ENCODE assay signal across 8 mouse cellular contexts in the genomic region with DNA sequence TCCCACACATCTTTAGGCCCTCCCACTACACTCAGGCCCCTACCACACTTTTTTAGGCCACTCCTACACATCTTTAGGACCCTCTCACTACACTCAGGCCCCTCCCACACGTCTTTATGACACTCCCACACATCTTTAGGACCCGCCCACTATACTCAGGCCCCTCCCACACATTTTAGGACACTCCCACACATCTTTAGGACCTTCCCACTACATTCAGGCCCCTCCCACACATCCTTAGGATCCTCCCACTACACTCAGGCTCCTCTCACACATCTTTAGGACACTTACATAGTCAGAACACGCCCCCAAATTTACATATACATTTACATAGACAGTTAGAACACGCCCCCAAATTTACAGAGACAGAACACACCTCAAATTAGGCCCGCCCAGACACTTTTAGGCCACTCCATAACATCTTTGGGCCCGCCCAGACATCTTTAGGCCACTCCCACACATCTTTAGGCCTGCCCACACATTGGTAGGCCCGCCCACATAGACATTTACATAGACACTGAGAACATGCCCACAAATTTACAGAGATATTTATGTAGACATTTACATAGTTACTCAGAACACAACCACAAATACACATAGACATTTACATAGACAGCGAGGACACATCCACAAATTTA.
DNase-seq lines count a peak whose midpoint lies in the region; ATAC-seq and TF ChIP-seq lines count a peak whose summit lies in the region.

No protein-coding gene starts in this region.

- no peak overlapping the region for H3K4me3 ChIP-seq in thymus, adult 2 months (ENCODE audit: control insufficient read depth, insufficient read depth, low read length)
- H3K4me3 ChIP-seq in heart, embryonic 16.5 days (ENCODE audit: low read length) = peak overlapping the region; percentile 84
- H3K4me3 ChIP-seq in limb, embryonic 13.5 days = peak overlapping the region; percentile 67
- H3K4me3 ChIP-seq in neural tube, embryonic 14.5 days (ENCODE audit: low read depth, low read length) = peak overlapping the region; percentile 60

- H3K4me2 ChIP-seq in heart, embryonic 16.5 days (ENCODE audit: low read depth, low read length) = peak overlapping the region; percentile 72
- peak overlapping the region; percentile 60 for H3K4me2 ChIP-seq in limb, embryonic 13.5 days (replicated peaks)
- peak overlapping the region; percentile 49; the same call in 1 of the 2 replicates for H3K4me2 ChIP-seq in neural tube, embryonic 14.5 days (ENCODE audit: low read depth, low read length)

- H3K27ac ChIP-seq in thymus, adult 2 months (ENCODE audit: control insufficient read depth, insufficient read depth, low read length) = no peak overlapping the region
- H3K27ac ChIP-seq in heart, embryonic 16.5 days (ENCODE audit: low read length) = peak overlapping the region; percentile 96; the same call in 1 of the 2 replicates
- peak overlapping the region; percentile 97; the same call in 1 of the 2 replicates for H3K27ac ChIP-seq in limb, embryonic 13.5 days
- peak overlapping the region; percentile 97; the same call in 1 of the 2 replicates for H3K27ac ChIP-seq in neural tube, embryonic 14.5 days (ENCODE audit: low read depth, low read length)

- H3K9me3 ChIP-seq in heart, embryonic 16.5 days (replicated peaks; ENCODE audit: control insufficient read depth, low read length) = peaks cover 11% of the 10 kb centered on the region; the same call in 1 of the 2 replicates
- peaks cover 4% of the 10 kb centered on the region; the same call in 1 of the 2 replicates for H3K9me3 ChIP-seq in limb, embryonic 13.5 days
- H3K9me3 ChIP-seq in neural tube, embryonic 14.5 days (ENCODE audit: control insufficient read depth, low read length) = no peaks in the 10 kb centered on the region

- H3K27me3 ChIP-seq in thymus, adult 2 months (ENCODE audit: control insufficient read depth, insufficient read depth, low read length) = no peaks in the 10 kb centered on the region
- H3K27me3 ChIP-seq in heart, embryonic 16.5 days (ENCODE audit: control insufficient read depth, insufficient read depth, low read length) = no peaks in the 10 kb centered on the region
- H3K27me3 ChIP-seq in limb, embryonic 13.5 days = no peaks in the 10 kb centered on the region
- H3K27me3 ChIP-seq in neural tube, embryonic 14.5 days (ENCODE audit: control insufficient read depth, insufficient read depth, low read length) = no peaks in the 10 kb centered on the region

- no peaks in the 10 kb centered on the region for H3K36me3 ChIP-seq in thymus, adult 2 months (ENCODE audit: control insufficient read depth, insufficient read depth, low read length)
- H3K36me3 ChIP-seq in heart, embryonic 16.5 days (ENCODE audit: control insufficient read depth, insufficient read depth) = no peaks in the 10 kb centered on the region
- H3K36me3 ChIP-seq in limb, embryonic 13.5 days = no peaks in the 10 kb centered on the region
- H3K36me3 ChIP-seq in neural tube, embryonic 14.5 days (ENCODE audit: control insufficient read depth, insufficient read depth, low read length) = no peaks in the 10 kb centered on the region

- H3K9ac ChIP-seq in heart, embryonic 16.5 days (ENCODE audit: low read length) = no peak overlapping the region; the same call in 1 of the 2 replicates
- H3K9ac ChIP-seq in limb, embryonic 13.5 days = no peak overlapping the region
- no peak overlapping the region; the same call in 1 of the 2 replicates for H3K9ac ChIP-seq in neural tube, embryonic 14.5 days (replicated peaks; ENCODE audit: low read depth, low read length)

- WGBS in thymus, adult 2 months = 89% methylated on average over 8 of the region's 8 CpGs
- 81% methylated on average over 8 of the region's 8 CpGs for WGBS in heart, embryonic 16.5 days
- WGBS in limb, embryonic 13.5 days = 81% methylated on average over 8 of the region's 8 CpGs
- 78% methylated on average over 8 of the region's 8 CpGs for WGBS in neural tube, embryonic 14.5 days

- TF ChIP-seq POLR2A in thymus, adult 2 months (IDR thresholded peaks at IDR 0.05; ENCODE audit: control insufficient read depth, extremely low read depth, insufficient read depth, low read length, poor library complexity) = no peak

- DNase-seq in cerebellum, adult 11-12 months = peak; percentile 76
- no peak for DNase-seq in cerebellum, adult 9-10 months
- DNase-seq in thymus, adult 2 months = peak; percentile 19
- DNase-seq in thymus, postnatal 0 days (ENCODE audit: low spot score) = no peak
- no peak for DNase-seq in gastrocnemius, postnatal 14 days

- no peak for TF ChIP-seq CTCF in thymus, adult 2 months (IDR thresholded peaks at IDR 0.05; ENCODE audit: borderline replicate concordance, control insufficient read depth, extremely low read depth, insufficient read depth, low read length, poor library complexity)

- peaks cover 4% of the 10 kb centered on the region for H3K4me1 ChIP-seq in thymus, adult 2 months (replicated peaks; ENCODE audit: control insufficient read depth, insufficient read depth, low read length)
- peaks cover 3% of the 10 kb centered on the region; the same call in 1 of the 2 replicates for H3K4me1 ChIP-seq in heart, embryonic 16.5 days (ENCODE audit: control insufficient read depth, insufficient read depth, low read length)
- H3K4me1 ChIP-seq in limb, embryonic 13.5 days = peaks cover 6% of the 10 kb centered on the region
- peaks cover 3% of the 10 kb centered on the region; the same call in 1 of the 2 replicates for H3K4me1 ChIP-seq in neural tube, embryonic 14.5 days (ENCODE audit: control insufficient read depth, insufficient read depth, low read length)

- no peak for ATAC-seq in heart, embryonic 16.5 days (replicated peaks; ENCODE audit: extremely low read depth, insufficient read depth, low FRiP score)
- no peak for ATAC-seq in limb, embryonic 13.5 days (ENCODE audit: low FRiP score, low read depth)
- no peak for ATAC-seq in neural tube, embryonic 14.5 days (ENCODE audit: low read depth)

- intact Hi-C loops in gastrocnemius, postnatal 14 days (cut with DNase I; ENCODE audit: low total_unique reads) = no loop called here

Comparison
In these comparisons a context has a peak if more than half of its experiments do, and no peak if none do; other contexts are left out.
1. DNase-seq: peak in cerebellum, adult 11-12 months (single experiment) and thymus, adult 2 months (single experiment); none in cerebellum, adult 9-10 months (single experiment), thymus, postnatal 0 days (single experiment) and gastrocnemius, postnatal 14 days (single experiment).
2. Peak in every context shown above with its lines, with median percentiles within 50 percentile points of each other: H3K4me2 ChIP-seq.